Mouse (Mus musculus) gonadal fat pad, adult 2 months (tissue): ENCODE results near the gene Insr. TPM values are rescaled to one million over a fixed set of nuclear protein-coding genes. Genes with fewer than 3 reads are reported as not detected.

Experiments used
- DNase-seq: peaks from one replicate; pipeline ENCODE4 v3.0.0-alpha.2; 2012; ENCODE audit warnings: low read depth
- polyA plus RNA-seq: library from polyadenylated mRNA; depleted of rRNA; stranded (reverse); fragments of >200 nt; gene quantifications from 2 replicates; pipeline ENCODE4 v1.2.3, GENCODE M21; 2012

The Insr gene
- polyA plus RNA-seq, 1 experiment, result 32.5 TPM

GRCm38 (mm10) chr8:3275189-3275588 is 4.2 kb downstream of the Insr start:
- no peak for DNase-seq

- no peak for DNase-seq
These were observed 5.6 kb downstream of the Insr start for GRCm38 (mm10) chr8:3273799-3274198.

GRCm38 (mm10) chr8:3267449-3267761 is 12.0 kb downstream of the Insr start:
- DNase-seq, result no peak

- DNase-seq, result no peak
These were observed 12.6 kb downstream of the Insr start for GRCm38 (mm10) chr8:3266686-3267448.

- DNase-seq, result no peak
These were observed 14.2 kb downstream of the Insr start for GRCm38 (mm10) chr8:3265182-3265581.

- DNase-seq, result no peak
These were observed 16.6 kb downstream of the Insr start for GRCm38 (mm10) chr8:3262779-3263178.

GRCm38 (mm10) chr8:3261101-3261500 is 18.3 kb downstream of the Insr start:
- no peak for DNase-seq

- no peak for DNase-seq
These were observed 19.1 kb downstream of the Insr start for GRCm38 (mm10) chr8:3260127-3260811.

- no peak for DNase-seq
These were observed 23.1 kb downstream of the Insr start for GRCm38 (mm10) chr8:3256147-3256940.

GRCm38 (mm10) chr8:3255321-3255720 is 24.1 kb downstream of the Insr start:
- DNase-seq, result no peak

GRCm38 (mm10) chr8:3253179-3253578 is 26.2 kb downstream of the Insr start:
- DNase-seq, result no peak

- peak; percentile 81 for DNase-seq
These were observed 26.8 kb downstream of the Insr start for GRCm38 (mm10) chr8:3252665-3253064.

GRCm38 (mm10) chr8:3251101-3251500 is 28.3 kb downstream of the Insr start:
- no peak for DNase-seq

GRCm38 (mm10) chr8:3249886-3250285 is 29.5 kb downstream of the Insr start:
- no peak for DNase-seq

- DNase-seq, result no peak
These were observed 30.7 kb downstream of the Insr start for GRCm38 (mm10) chr8:3248704-3249103.

- DNase-seq, result no peak
These were observed 32.3 kb downstream of the Insr start for GRCm38 (mm10) chr8:3247129-3247528.

- no peak for DNase-seq
These were observed 36.2 kb downstream of the Insr start for GRCm38 (mm10) chr8:3243229-3243628.

- no peak for DNase-seq
These were observed 38.7 kb downstream of the Insr start for GRCm38 (mm10) chr8:3240725-3241124.

GRCm38 (mm10) chr8:3239641-3240040 is 39.8 kb downstream of the Insr start:
- no peak for DNase-seq

- no peak for DNase-seq
These were observed 40.6 kb downstream of the Insr start for GRCm38 (mm10) chr8:3238792-3239191.

GRCm38 (mm10) chr8:3237319-3237718 is 42.1 kb downstream of the Insr start:
- no peak for DNase-seq

GRCm38 (mm10) chr8:3236277-3236676 is 43.1 kb downstream of the Insr start:
- DNase-seq, result no peak

GRCm38 (mm10) chr8:3234569-3234968 is 44.8 kb downstream of the Insr start:
- no peak for DNase-seq
